Mouse (Mus musculus) CD4-positive, CD25-positive, alpha-beta regulatory T cell, adult 2 months (primary cell): ENCODE data around the gene 4930447F04Rik.

Experiments
- DNase-seq: peaks from one replicate; pipeline ENCODE4 v3.0.0-alpha.2; 2012; ENCODE audit warnings: low read depth, low spot score

Gene 4930447F04Rik

DNA sequence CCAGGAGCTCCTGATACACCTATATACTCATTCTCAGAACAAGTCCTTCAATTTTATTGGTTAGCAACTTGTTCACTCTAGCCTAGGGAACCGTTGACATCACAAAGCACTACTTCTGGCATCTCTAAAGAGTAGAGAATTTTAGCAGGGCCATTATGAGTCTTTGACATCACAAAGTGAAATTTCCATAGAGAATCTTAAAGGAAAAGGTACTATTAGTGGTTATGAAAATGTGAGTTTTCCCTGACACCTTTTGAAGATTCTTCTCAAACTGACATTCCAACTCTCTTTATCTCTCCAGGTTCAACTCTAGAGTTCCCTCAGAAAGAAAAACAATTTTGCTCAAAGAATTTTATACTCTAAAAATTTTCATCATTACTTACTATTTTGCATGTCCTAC is at the start of gene 4930447F04Rik:
4930447F04Rik (minus strand) TSS at position 101 of the 400 bp plus-strand sequence.
- DNase-seq = no peak
